Mouse (Mus musculus) liver, adult 2 months (tissue): Measurements from ENCODE around the gene Hcn1.

Experiments used
- CTCF ChIP-seq: fragments of 200-500 bp; IDR thresholded peaks from 2 replicates; pipeline ENCODE4 v1.5.1; 2011; ENCODE audit warnings: low read depth, low read length, control low read depth
- POLR2A ChIP-seq: fragments of 200-500 bp; IDR thresholded peaks from 2 replicates; pipeline ENCODE4 v1.6.1; 2011; ENCODE audit warnings: low read length, control low read depth; ENCODE audit not compliant: insufficient read depth; ENCODE audit errors: extremely low read depth

DNA sequence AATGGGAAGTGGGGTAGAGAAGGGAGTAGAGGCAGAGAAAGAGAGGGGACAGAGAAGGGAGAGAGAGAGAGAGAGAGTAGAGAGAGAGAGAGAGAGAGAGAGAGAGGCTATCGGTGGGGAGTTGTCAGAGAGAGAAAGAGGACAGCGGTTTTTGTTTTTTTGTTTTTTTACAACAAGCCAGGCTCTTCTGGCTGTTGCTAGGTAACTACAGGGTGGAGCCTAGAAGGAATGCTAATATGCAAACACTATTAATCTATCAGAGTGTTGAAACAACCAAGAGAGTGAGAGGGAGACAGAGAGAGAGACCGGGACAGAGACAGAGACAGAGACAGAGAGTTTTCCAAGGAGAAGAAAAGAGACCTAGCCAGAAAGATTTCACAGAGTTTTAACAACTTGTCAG, 425.7 kb downstream of the Hcn1 start:
- no peak for TF ChIP-seq POLR2A
- no peak for TF ChIP-seq CTCF
